Mouse (Mus musculus): ENCODE measurements around the gene Pbrm1.
A peak's percentile ranks its signal among the peaks of the same experiment; 100 is the strongest.

Pbrm1 gene

GRCm38 (mm10) chr14:31018860-31019291 is at the start of gene Pbrm1, which contains the start of gene Gnl3:
TSS of gene Pbrm1 (plus strand) at chr14:31019138.
TSS of gene Gnl3 (minus strand) at chr14:31019152.
- DNase-seq (ENCODE audit: low read depth, low spot score): peak; percentile 83

- DNase-seq (ENCODE audit: low read depth, low spot score): no peak
Observed at GRCm38 (mm10) chr14:30974204-30974603, 44.7 kb upstream of the Pbrm1 start.

- DNase-seq (ENCODE audit: low read depth, low spot score): no peak
Observed at GRCm38 (mm10) chr14:30976222-30976621, 42.7 kb upstream of the Pbrm1 start.

GRCm38 (mm10) chr14:30996417-30996816 is 22.5 kb upstream of the Pbrm1 start:
- no peak for DNase-seq (ENCODE audit: low read depth, low spot score)

GRCm38 (mm10) chr14:31000356-31000755 is 18.6 kb upstream of the Pbrm1 start:
- no peak for DNase-seq (ENCODE audit: low read depth, low spot score)

- DNase-seq (ENCODE audit: low read depth, low spot score): no peak
Observed at GRCm38 (mm10) chr14:31000816-31001306, 18.1 kb upstream of the Pbrm1 start.

- peak; percentile 66 for DNase-seq (ENCODE audit: low read depth, low spot score)
Observed at GRCm38 (mm10) chr14:31001307-31002205, 17.4 kb upstream of the Pbrm1 start, which contains the start of the genes Glt8d1 and Spcs1. TSS of gene Glt8d1 (plus strand) at chr14:31001400. TSS of gene Spcs1 (minus strand) at chr14:31001672.

GRCm38 (mm10) chr14:31004527-31004926 is 14.4 kb upstream of the Pbrm1 start:
- DNase-seq (ENCODE audit: low read depth, low spot score): no peak

GRCm38 (mm10) chr14:31006779-31007178 is 12.2 kb upstream of the Pbrm1 start:
- no peak for DNase-seq (ENCODE audit: low read depth, low spot score)

- no peak for DNase-seq (ENCODE audit: low read depth, low spot score)
Observed at GRCm38 (mm10) chr14:31011588-31011987, 7.3 kb upstream of the Pbrm1 start.

GRCm38 (mm10) chr14:31013928-31014327 is 5.0 kb upstream of the Pbrm1 start:
- DNase-seq (ENCODE audit: low read depth, low spot score): no peak

GRCm38 (mm10) chr14:31016063-31016462 is 2.9 kb upstream of the Pbrm1 start:
- no peak for DNase-seq (ENCODE audit: low read depth, low spot score)

- DNase-seq (ENCODE audit: low read depth, low spot score): no peak
Observed at GRCm38 (mm10) chr14:31017854-31018253, 1.1 kb upstream of the Pbrm1 start.

- DNase-seq (ENCODE audit: low read depth, low spot score): peak; percentile 51
Observed at GRCm38 (mm10) chr14:31019331-31020205, 630 bp downstream of the Pbrm1 start.

GRCm38 (mm10) chr14:31022579-31022978 is 3.6 kb downstream of the Pbrm1 start:
- no peak for DNase-seq (ENCODE audit: low read depth, low spot score)

GRCm38 (mm10) chr14:31025785-31026184 is 6.8 kb downstream of the Pbrm1 start:
- DNase-seq (ENCODE audit: low read depth, low spot score): no peak

GRCm38 (mm10) chr14:31045296-31045695 is 26.4 kb downstream of the Pbrm1 start:
- DNase-seq (ENCODE audit: low read depth, low spot score): no peak

- no peak for DNase-seq (ENCODE audit: low read depth, low spot score)
Observed at GRCm38 (mm10) chr14:31045817-31046216, 26.9 kb downstream of the Pbrm1 start.

GRCm38 (mm10) chr14:31062277-31062676 is 43.3 kb downstream of the Pbrm1 start:
- no peak for DNase-seq (ENCODE audit: low read depth, low spot score)

GRCm38 (mm10) chr14:31069086-31069733 is 50.3 kb downstream of the Pbrm1 start:
- DNase-seq (ENCODE audit: low read depth, low spot score): no peak

- DNase-seq (ENCODE audit: low read depth, low spot score): no peak
Observed at GRCm38 (mm10) chr14:31078597-31079208, 59.8 kb downstream of the Pbrm1 start.

Data from retina, adult 2 months (tissue).